Mouse (Mus musculus): ENCODE measurements around the gene Gm28047.

- TF ChIP-seq CTCF (IDR thresholded peaks at IDR 0.05; ENCODE audit: insufficient read depth, low read depth, low read length) (no peak), POLR2A (IDR thresholded peaks at IDR 0.05; ENCODE audit: insufficient read depth, low read depth, low read length) (no peak)
These were observed 34.3 kb downstream of the Gm28047 start for GRCm38 (mm10) chr15:102590567-102590966.

All from olfactory bulb, adult 2 months (tissue).